Mouse (Mus musculus): ENCODE measurements around the gene Zfp82. TPM values are rescaled to one million over a fixed set of nuclear protein-coding genes. Genes with fewer than 3 reads are reported as not detected.

Gene Zfp82
- polyA plus RNA-seq, 1 experiment from 2014 or later, result 13.4 TPM

DNA sequence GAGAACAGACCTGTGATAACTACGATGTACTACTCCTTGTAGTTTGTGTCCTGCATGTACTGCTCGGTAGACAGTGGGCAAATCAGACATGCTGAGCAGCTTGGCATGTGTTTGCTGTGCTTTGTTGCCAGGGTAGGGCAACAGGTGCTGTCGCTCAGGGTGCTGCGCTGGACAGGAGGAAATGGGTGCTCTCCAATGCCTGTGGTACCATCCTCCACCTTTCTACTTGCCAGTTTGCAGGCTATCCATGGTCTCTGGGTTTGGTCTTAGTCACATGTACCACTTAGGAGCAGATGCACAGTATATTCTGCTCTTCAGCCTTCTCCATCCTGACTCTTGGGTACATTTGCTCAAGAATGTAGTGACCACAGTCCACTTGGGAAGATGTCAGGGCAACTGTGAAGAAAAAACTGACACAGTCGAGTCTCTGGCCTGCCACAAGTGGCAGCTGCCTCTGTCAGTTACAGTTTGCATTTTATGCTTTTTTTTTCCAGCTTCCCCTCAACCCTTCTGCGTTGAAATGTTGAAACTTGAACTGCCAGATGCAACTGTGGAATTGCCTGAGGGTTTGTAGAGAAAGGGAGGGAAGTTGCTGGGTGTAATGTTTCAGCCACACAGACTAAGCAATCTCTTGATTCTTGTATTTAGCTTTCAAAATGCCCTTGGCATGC lies 64.5 kb downstream of the Zfp82 start:
- Histone ChIP-seq H3K4me1 (peaks cover 9% of the 10 kb centered on the region), H3K9ac (no peak overlapping the region), H3K27ac (no peak overlapping the region), H3K4me2 (no peak overlapping the region), H3K9me3 (no peaks in the 10 kb centered on the region), H3K4me3 (no peak overlapping the region), H3K27me3 (replicated peaks) (no peaks in the 10 kb centered on the region), H3K36me3 (replicated peaks) (no peaks in the 10 kb centered on the region)
- ATAC-seq (replicated peaks), result no peak
- 83% methylated on average over 6 of the region's 6 CpGs for WGBS

DNA sequence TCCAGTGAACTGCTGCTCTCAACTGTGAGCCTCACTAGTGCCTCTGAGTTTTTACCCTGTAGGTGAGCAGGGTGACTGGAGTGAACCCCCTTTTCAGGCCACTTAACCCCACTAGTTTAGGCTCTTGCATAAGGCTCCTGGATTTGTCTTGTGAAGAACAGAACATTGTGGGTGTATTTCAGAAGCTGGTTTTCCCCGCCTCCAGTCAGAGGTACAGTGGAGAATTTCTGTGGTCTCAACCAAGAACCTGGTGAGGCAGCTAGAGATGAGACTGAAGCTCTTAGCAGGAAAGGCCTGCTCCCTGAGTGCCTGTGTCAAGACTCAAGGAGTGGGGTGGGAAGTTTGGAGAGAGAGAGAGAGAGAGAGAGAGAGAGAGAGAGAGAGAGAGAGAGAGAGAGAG lies 65.1 kb downstream of the Zfp82 start:
- Histone ChIP-seq H3K9me3 (no peaks in the 10 kb centered on the region), H3K27me3 (replicated peaks) (no peaks in the 10 kb centered on the region), H3K4me1 (peaks cover 9% of the 10 kb centered on the region), H3K4me3 (no peak overlapping the region), H3K9ac (no peak overlapping the region), H3K4me2 (no peak overlapping the region), H3K27ac (no peak overlapping the region), H3K36me3 (replicated peaks) (no peaks in the 10 kb centered on the region)
- ATAC-seq (replicated peaks), result no peak
- WGBS, result 89% methylated on average over 1 of the region's 1 CpGs

Small RNA genes lying within 50 kb of the gene (microRNA-seq; reads per million reads assigned to microRNA genes)
- not detected for gene Gm23368

Other genes with a start within 250 kb of the Zfp82 start
- 15.3 and 16.1 TPM in 2 replicates for gene Zfp940, start 219.2 kb downstream of the Zfp82 start, polyA plus RNA-seq (2015; fragmentation: Nextera tagmentation; extraction: Ambion mirVana)
- gene Zfp420, start 212.9 kb downstream of the Zfp82 start, polyA plus RNA-seq (2015; fragmentation: Nextera tagmentation; extraction: Ambion mirVana), result 22.4 and 24.4 TPM in 2 replicates
- 15.5 and 16.0 TPM in 2 replicates for gene Zfp27, start 166.3 kb downstream of the Zfp82 start, polyA plus RNA-seq (2015; fragmentation: Nextera tagmentation; extraction: Ambion mirVana)
- 7.2 and 7.7 TPM in 2 replicates for gene Zfp383, start 164.7 kb downstream of the Zfp82 start, polyA plus RNA-seq (2015; fragmentation: Nextera tagmentation; extraction: Ambion mirVana)
- 23.4 and 24.2 TPM in 2 replicates for gene Zfp74, start 118.8 kb downstream of the Zfp82 start, polyA plus RNA-seq (2015; fragmentation: Nextera tagmentation; extraction: Ambion mirVana)
- 6.0 and 7.0 TPM in 2 replicates for gene Zfp568, start 88.9 kb downstream of the Zfp82 start, polyA plus RNA-seq (2015; fragmentation: Nextera tagmentation; extraction: Ambion mirVana)
- gene Zfp14, start 21.5 kb downstream of the Zfp82 start, polyA plus RNA-seq (2015; fragmentation: Nextera tagmentation; extraction: Ambion mirVana), result 12.0 and 13.7 TPM in 2 replicates
- 3.6 and 3.9 TPM in 2 replicates for gene Gm26920, start 17.5 kb upstream of the Zfp82 start, polyA plus RNA-seq (2015; fragmentation: Nextera tagmentation; extraction: Ambion mirVana)
- gene Zfp566, start 17.6 kb upstream of the Zfp82 start, polyA plus RNA-seq (2015; fragmentation: Nextera tagmentation; extraction: Ambion mirVana), result 18.9 and 19.8 TPM in 2 replicates
- 81.9 and 83.5 TPM in 2 replicates for gene Zfp260, start 21.9 kb upstream of the Zfp82 start, polyA plus RNA-seq (2015; fragmentation: Nextera tagmentation; extraction: Ambion mirVana)
- gene Zfp382, start 49.0 kb upstream of the Zfp82 start, polyA plus RNA-seq (2015; fragmentation: Nextera tagmentation; extraction: Ambion mirVana), result 23.4 and 24.9 TPM in 2 replicates
- gene Zfp146, start 96.8 kb upstream of the Zfp82 start, polyA plus RNA-seq (2015; fragmentation: Nextera tagmentation; extraction: Ambion mirVana), result 13.7 and 15.4 TPM in 2 replicates
- 6.5 and 6.8 TPM in 2 replicates for gene Cox7a1, start 111.2 kb upstream of the Zfp82 start, polyA plus RNA-seq (2015; fragmentation: Nextera tagmentation; extraction: Ambion mirVana)
- gene Capns1, start 125.9 kb upstream of the Zfp82 start, polyA plus RNA-seq (2015; fragmentation: Nextera tagmentation; extraction: Ambion mirVana), result 69.8 and 81.5 TPM in 2 replicates
- 175 and 188 TPM in 2 replicates for gene Polr2i, start 159.0 kb upstream of the Zfp82 start, polyA plus RNA-seq (2015; fragmentation: Nextera tagmentation; extraction: Ambion mirVana)
- 429 and 432 TPM in 2 replicates for gene Tbcb, start 159.4 kb upstream of the Zfp82 start, polyA plus RNA-seq (2015; fragmentation: Nextera tagmentation; extraction: Ambion mirVana)
- gene Ovol3, start 162.8 kb upstream of the Zfp82 start, polyA plus RNA-seq (2015; fragmentation: Nextera tagmentation; extraction: Ambion mirVana), result not detected in 2 replicates
- gene Thap8, start 207.2 kb upstream of the Zfp82 start, polyA plus RNA-seq (2015; fragmentation: Nextera tagmentation; extraction: Ambion mirVana), result 1.3 and 1.5 TPM in 2 replicates
- gene Wdr62, start 207.5 kb upstream of the Zfp82 start, polyA plus RNA-seq (2015; fragmentation: Nextera tagmentation; extraction: Ambion mirVana), result 3.6 and 3.8 TPM in 2 replicates
- 106 and 110 TPM in 2 replicates for gene Clip3, start 218.8 kb upstream of the Zfp82 start, polyA plus RNA-seq (2015; fragmentation: Nextera tagmentation; extraction: Ambion mirVana)
- 134 and 135 TPM in 2 replicates for gene Alkbh6, start 235.8 kb upstream of the Zfp82 start, polyA plus RNA-seq (2015; fragmentation: Nextera tagmentation; extraction: Ambion mirVana)
- 16.6 and 17.5 TPM in 2 replicates for gene Syne4, start 241.9 kb upstream of the Zfp82 start, polyA plus RNA-seq (2015; fragmentation: Nextera tagmentation; extraction: Ambion mirVana)
- 0.23 and 2.0 TPM in 2 replicates for gene E130208F15Rik, start 248.8 kb upstream of the Zfp82 start, polyA plus RNA-seq (2015; fragmentation: Nextera tagmentation; extraction: Ambion mirVana)

Measured in midbrain, embryonic 15.5 days (tissue).